Mouse (Mus musculus) forebrain, embryonic 16.5 days (tissue): ENCODE measurements around the gene Cnga3. TPM values are rescaled to one million over a fixed set of nuclear protein-coding genes. Genes with fewer than 3 reads are reported as not detected.

Source experiments
- ATAC-seq: fragments of 200-750 bp; cut with Nextera tagmentation; 2 replicates; pipeline ENCODE4 v1.8.0; 2017; ENCODE audit warnings: mild to moderate bottlenecking, moderate library complexity
- H3K27ac ChIP-seq: fragments of 300-500 bp; sonication (generic); 2 replicates; pipeline ENCODE4 v1.5.1; 2014; ENCODE audit warnings: low read length, control low read depth
- H3K27me3 ChIP-seq: fragments of 300-500 bp; sonication (generic); replicated peaks from 2 replicates; pipeline ENCODE4 v1.6.1; 2014; ENCODE audit warnings: low read length; ENCODE audit not compliant: control insufficient read depth, insufficient read depth
- H3K36me3 ChIP-seq: fragments of 300-500 bp; sonication (generic); 2 replicates; pipeline ENCODE4 v1.6.1; 2014; ENCODE audit not compliant: control insufficient read depth, insufficient read depth
- H3K4me1 ChIP-seq: fragments of 300-500 bp; sonication (generic); replicated peaks from 2 replicates; pipeline ENCODE4 v1.6.1; 2014; ENCODE audit warnings: low read length; ENCODE audit not compliant: control insufficient read depth, insufficient read depth
- H3K4me2 ChIP-seq: fragments of 300-500 bp; sonication (generic); 2 replicates; pipeline ENCODE4 v1.6.1; 2014; ENCODE audit warnings: mild to moderate bottlenecking, low read length, control low read depth
- H3K4me3 ChIP-seq: fragments of 300-500 bp; sonication (generic); replicated peaks from 2 replicates; pipeline ENCODE4 v1.5.1; 2014; ENCODE audit warnings: mild to moderate bottlenecking, low read length, control low read depth
- H3K9ac ChIP-seq: fragments of 300-500 bp; sonication (generic); replicated peaks from 2 replicates; pipeline ENCODE4 v1.6.1; 2014; ENCODE audit warnings: low read depth, low read length, control low read depth
- H3K9me3 ChIP-seq: fragments of 300-500 bp; sonication (generic); 2 replicates; pipeline ENCODE4 v1.6.1; 2016; ENCODE audit warnings: low read length; ENCODE audit not compliant: control insufficient read depth
- WGBS: fragments of 180-500 bp; shearing (Covaris S2); extraction: QIAGEN DNeasy Blood & Tissue Kit; methylation state at CpG from one replicate; pipeline ENCODE4 v1.1.7; 2014; 5-methylcytosine and 5-hydroxymethylcytosine counted together
- polyA plus RNA-seq: library from polyadenylated mRNA; unstranded; fragments of >200 nt; fragmentation: Nextera tagmentation; extraction: Ambion mirVana; gene quantifications from 2 replicates; pipeline ENCODE4 v1.2.1, GENCODE M21; 2015

Gene Cnga3
- polyA plus RNA-seq, 1 experiment from 2014 or later = 0.23 TPM

GRCm38 (mm10) chr1:37248406-37248805 lies 34.2 kb downstream of the Cnga3 start:
- Histone ChIP-seq H3K9me3 (no peaks in the 10 kb centered on the region), H3K9ac (no peak overlapping the region), H3K4me3 (no peak overlapping the region), H3K27ac (no peak overlapping the region), H3K36me3 (no peaks in the 10 kb centered on the region), H3K27me3 (no peaks in the 10 kb centered on the region), H3K4me2 (no peak overlapping the region), H3K4me1 (no peaks in the 10 kb centered on the region)
- 0 out of 2 replicates have a peak, but pooled peaks have one; percentile 45 for ATAC-seq
- WGBS = 17% methylated on average over 2 of the region's 2 CpGs

- Histone ChIP-seq H3K4me1 (no peaks in the 10 kb centered on the region), H3K9me3 (no peaks in the 10 kb centered on the region), H3K27ac (no peak overlapping the region), H3K4me3 (no peak overlapping the region), H3K9ac (no peak overlapping the region), H3K4me2 (no peak overlapping the region), H3K27me3 (no peaks in the 10 kb centered on the region), H3K36me3 (no peaks in the 10 kb centered on the region)
- peak; percentile 75 for ATAC-seq
- 38% methylated on average over 5 of the region's 5 CpGs for WGBS
Observed at GRCm38 (mm10) chr1:37250643-37251310, 36.5 kb downstream of the Cnga3 start.

GRCm38 (mm10) chr1:37258443-37258842 lies 44.2 kb downstream of the Cnga3 start:
- ATAC-seq = no peak
- H3K4me2 ChIP-seq = no peak overlapping the region

GRCm38 (mm10) chr1:37272464-37272863 lies 58.2 kb downstream of the Cnga3 start:
- H3K9ac ChIP-seq = no peak overlapping the region
- no peak overlapping the region for H3K4me3 ChIP-seq
- H3K27ac ChIP-seq = no peak overlapping the region
- no peaks in the 10 kb centered on the region for H3K27me3 ChIP-seq
- no peaks in the 10 kb centered on the region for H3K9me3 ChIP-seq
- H3K36me3 ChIP-seq = no peaks in the 10 kb centered on the region
- 7% methylated on average over 7 of the region's 7 CpGs for WGBS
- H3K4me1 ChIP-seq = no peaks in the 10 kb centered on the region
- peak; percentile 18; the same call in 1 of the 2 replicates for ATAC-seq
- no peak overlapping the region for H3K4me2 ChIP-seq

More at GRCm38 (mm10) chr1:37258443-37258842, 44.2 kb downstream of the Cnga3 start:
- H3K36me3 ChIP-seq = no peaks in the 10 kb centered on the region
- H3K9me3 ChIP-seq = no peaks in the 10 kb centered on the region
- no peak overlapping the region for H3K9ac ChIP-seq
- H3K27ac ChIP-seq = no peak overlapping the region
- WGBS = 93% methylated on average over 2 of the region's 2 CpGs
- H3K4me3 ChIP-seq = no peak overlapping the region
- no peaks in the 10 kb centered on the region for H3K4me1 ChIP-seq
- no peaks in the 10 kb centered on the region for H3K27me3 ChIP-seq

- Histone ChIP-seq H3K9ac (no peak overlapping the region), H3K27me3 (no peaks in the 10 kb centered on the region), H3K9me3 (no peaks in the 10 kb centered on the region), H3K4me1 (no peaks in the 10 kb centered on the region), H3K4me2 (no peak overlapping the region), H3K36me3 (no peaks in the 10 kb centered on the region), H3K27ac (no peak overlapping the region), H3K4me3 (no peak overlapping the region)
- WGBS = 72% methylated on average over 7 of the region's 7 CpGs
- ATAC-seq = no peak
Observed at GRCm38 (mm10) chr1:37286556-37286955, 72.3 kb downstream of the Cnga3 start.

GRCm38 (mm10) chr1:37287748-37288147 lies 73.5 kb downstream of the Cnga3 start:
- no peak overlapping the region for H3K4me2 ChIP-seq
- H3K9me3 ChIP-seq = no peaks in the 10 kb centered on the region
- no peak overlapping the region for H3K4me3 ChIP-seq
- ATAC-seq = no peak
- H3K9ac ChIP-seq = no peak overlapping the region
- no peak overlapping the region for H3K27ac ChIP-seq
- no peaks in the 10 kb centered on the region for H3K27me3 ChIP-seq
- no peaks in the 10 kb centered on the region for H3K4me1 ChIP-seq
- H3K36me3 ChIP-seq = no peaks in the 10 kb centered on the region
- 83% methylated on average over 1 of the region's 1 CpGs for WGBS

- Histone ChIP-seq H3K27me3 (no peaks in the 10 kb centered on the region), H3K36me3 (no peaks in the 10 kb centered on the region), H3K4me3 (no peak overlapping the region), H3K9me3 (no peaks in the 10 kb centered on the region), H3K9ac (no peak overlapping the region), H3K27ac (no peak overlapping the region), H3K4me2 (no peak overlapping the region), H3K4me1 (no peaks in the 10 kb centered on the region)
- WGBS = 58% methylated on average over 11 of the region's 11 CpGs
- peak; percentile 71; the same call in 1 of the 2 replicates for ATAC-seq
Observed at GRCm38 (mm10) chr1:37288181-37288935, 74.1 kb downstream of the Cnga3 start.

GRCm38 (mm10) chr1:37288941-37289340 lies 74.7 kb downstream of the Cnga3 start:
- ATAC-seq = no peak
- H3K9ac ChIP-seq = no peak overlapping the region
- no peak overlapping the region for H3K27ac ChIP-seq
- no peaks in the 10 kb centered on the region for H3K9me3 ChIP-seq
- H3K4me1 ChIP-seq = no peaks in the 10 kb centered on the region
- no peak overlapping the region for H3K4me3 ChIP-seq
- 88% methylated on average over 7 of the region's 7 CpGs for WGBS
- H3K27me3 ChIP-seq = no peaks in the 10 kb centered on the region
- no peaks in the 10 kb centered on the region for H3K36me3 ChIP-seq
- no peak overlapping the region for H3K4me2 ChIP-seq

GRCm38 (mm10) chr1:37296414-37296813 lies 82.2 kb downstream of the Cnga3 start:
- H3K4me2 ChIP-seq = no peak overlapping the region
- H3K27me3 ChIP-seq = no peaks in the 10 kb centered on the region; the same call in 1 of the 2 replicates
- no peaks in the 10 kb centered on the region for H3K9me3 ChIP-seq
- H3K4me1 ChIP-seq = peaks cover 11% of the 10 kb centered on the region
- ATAC-seq = no peak
- no peak overlapping the region for H3K4me3 ChIP-seq
- WGBS = 33% methylated on average over 1 of the region's 1 CpGs
- H3K36me3 ChIP-seq = no peaks in the 10 kb centered on the region
- no peak overlapping the region for H3K9ac ChIP-seq
- no peak overlapping the region for H3K27ac ChIP-seq
